Mouse (Mus musculus): Measurements from ENCODE around the gene Prr3.

- TF ChIP-seq CTCF (IDR thresholded peaks at IDR 0.05; ENCODE audit: low read depth, low read length) (no peak), POLR2A (IDR thresholded peaks at IDR 0.05; ENCODE audit: borderline replicate concordance, low read depth, low read length) (no peak)
These were observed 23.3 kb upstream of the Prr3 start for GRCm38 (mm10) chr17:36003331-36003730.
